Mouse (Mus musculus) gastrocnemius, adult 8-10 months (tissue): ENCODE data around the gene Ldhc. TPM values are rescaled to one million over a fixed set of nuclear protein-coding genes. Genes with fewer than 3 reads are reported as not detected.
"Not testable (repeated sequence)": the region's sequence is repeated elsewhere in the genome, so short reads cannot be mapped to it uniquely, and the experiment has no call there.

Experiments used
- DNase-seq, 2 experiments: peaks; one replicate each; pipeline ENCODE4 v3.0.0; 2022; ENCODE audit warnings: low spot score in 2 of 2
- total RNA-seq, 4 experiments: library from RNA; stranded (reverse); gene quantifications; 2 replicates each; pipeline ENCODE4 v1.2.4; 2022

Ldhc gene
- total RNA-seq, 4 experiments from 2014 or later, result not detected

GRCm38 (mm10) chr7:46840787-46841525 is 20.0 kb upstream of the Ldhc start, which contains the start of gene Ldha:
Gene Ldha, plus strand, starts transcription at chr7:46841475.
- DNase-seq, result no peak

- no peak for DNase-seq
These were observed 18.7 kb upstream of the Ldhc start for GRCm38 (mm10) chr7:46842278-46842677.

GRCm38 (mm10) chr7:46843576-46843975 is 17.4 kb upstream of the Ldhc start:
- DNase-seq, result no peak

- DNase-seq, result peak; percentile 92 to 94
These were observed 15.6 kb upstream of the Ldhc start for GRCm38 (mm10) chr7:46845211-46845977.

GRCm38 (mm10) chr7:46845978-46846485 is 15.0 kb upstream of the Ldhc start:
- DNase-seq, result peak; percentile 33 to 70

- peak; percentile 57 to 82 for DNase-seq
These were observed 14.3 kb upstream of the Ldhc start for GRCm38 (mm10) chr7:46846486-46847244.

- DNase-seq, result peak in 1 of 2 experiments; percentile 31
These were observed 11.7 kb upstream of the Ldhc start for GRCm38 (mm10) chr7:46849287-46849686.

- DNase-seq, result no peak
These were observed 10.0 kb upstream of the Ldhc start for GRCm38 (mm10) chr7:46851026-46851425.

- DNase-seq, result no peak
These were observed 8.3 kb upstream of the Ldhc start for GRCm38 (mm10) chr7:46852666-46853065.

GRCm38 (mm10) chr7:46853365-46853764 is 7.6 kb upstream of the Ldhc start:
- no peak for DNase-seq

GRCm38 (mm10) chr7:46855866-46856560 is 5.0 kb upstream of the Ldhc start:
- DNase-seq, result no peak

GRCm38 (mm10) chr7:46857436-46857835 is 3.6 kb upstream of the Ldhc start:
- DNase-seq, result no peak

- DNase-seq, result no peak
These were observed 2.0 kb upstream of the Ldhc start for GRCm38 (mm10) chr7:46859031-46859430.

- DNase-seq, result no peak
These were observed 11.0 kb downstream of the Ldhc start for GRCm38 (mm10) chr7:46871988-46872387.

- no peak for DNase-seq
These were observed 15.8 kb downstream of the Ldhc start for GRCm38 (mm10) chr7:46876841-46877240.

- no peak for DNase-seq
These were observed 16.3 kb downstream of the Ldhc start for GRCm38 (mm10) chr7:46877255-46877654.

GRCm38 (mm10) chr7:46879851-46880250 is 18.8 kb downstream of the Ldhc start:
- no peak for DNase-seq

GRCm38 (mm10) chr7:46880992-46881391 is 20.0 kb downstream of the Ldhc start:
- no peak for DNase-seq

GRCm38 (mm10) chr7:46881941-46882340 is 20.9 kb downstream of the Ldhc start:
- not testable (repeated sequence) for DNase-seq

GRCm38 (mm10) chr7:46883304-46883703 is 22.3 kb downstream of the Ldhc start:
- DNase-seq, result no peak

GRCm38 (mm10) chr7:46895511-46895910 is 34.5 kb downstream of the Ldhc start:
- no peak for DNase-seq
